Mouse (Mus musculus) left cerebral cortex, adult 2 months (tissue): ENCODE data around the gene Olfr286. TPM values are rescaled to one million over a fixed set of nuclear protein-coding genes. Genes with fewer than 3 reads are reported as not detected.

Experiments used
- DNase-seq, 2 experiments: peaks; one replicate each; pipeline ENCODE4 v3.0.0; 2021 to 2022; ENCODE audit warnings: low spot score in 2 of 2, mixed read lengths in 1 of 2; ENCODE audit errors: extremely low spot score in 1 of 2
- H3K27ac ChIP-seq: fragments of 200-600 bp; 2 replicates; pipeline ENCODE4 v1.8.1; 2022
- H3K4me3 ChIP-seq: fragments of 200-600 bp; 2 replicates; pipeline ENCODE4 v1.8.1; 2022
- CTCF ChIP-seq: fragments of 200-600 bp; IDR thresholded peaks from 2 replicates; pipeline ENCODE4 v1.8.1; 2022; ENCODE audit warnings: antibody characterized with exemption, mild to moderate bottlenecking, moderate library complexity
- intact Hi-C: fragments of 180-260 bp; cut with DNase I; formaldehyde crosslinking; loops from one replicate; pipeline ENCODE4 v1.15.1; 2025
- long read RNA-seq, 2 experiments: library from polyadenylated mRNA; stranded (forward); transcript quantifications; one replicate each; pipeline ENCODE4 v2.0.0; 2021; ENCODE audit warnings: borderline mapping rate in 2 of 2
- total RNA-seq, 2 experiments: library from RNA; stranded (reverse); gene quantifications; 2 replicates each; pipeline ENCODE4 v1.2.3; 2021

Gene Olfr286
- not detected for total RNA-seq
- long read RNA-seq, experiment 1, result 0 reads
- long read RNA-seq, experiment 2, result 0 reads

DNA sequence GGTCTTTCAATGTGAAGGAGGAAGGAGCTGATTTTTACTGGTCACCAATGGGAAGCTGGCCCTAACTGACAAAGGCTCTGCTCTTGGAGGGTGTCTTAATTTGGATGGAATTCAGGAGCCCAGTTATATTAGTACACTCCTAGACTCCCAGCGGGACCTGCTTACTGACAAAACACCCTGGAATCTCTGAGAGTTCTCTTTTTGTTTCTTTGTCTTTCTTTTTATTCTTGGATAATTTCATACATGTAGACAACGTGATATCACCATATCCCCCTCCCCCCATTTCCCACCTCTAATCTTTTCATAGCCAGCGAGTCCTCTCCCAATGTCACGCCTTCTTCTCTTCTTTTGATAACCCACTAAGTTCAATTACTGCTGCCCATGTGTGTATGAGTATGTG lies at the start of gene Olfr286:
TSS of gene Olfr286 (minus strand) at position 101 of the 400 bp plus-strand sequence.
- DNase-seq, result no peak
- intact Hi-C loops, result no loop called here
- Histone ChIP-seq H3K27ac (no peak within 1 kb of the TSS), H3K4me3 (no peak within 1 kb of the TSS)
- TF ChIP-seq CTCF, result no peak

DNA sequence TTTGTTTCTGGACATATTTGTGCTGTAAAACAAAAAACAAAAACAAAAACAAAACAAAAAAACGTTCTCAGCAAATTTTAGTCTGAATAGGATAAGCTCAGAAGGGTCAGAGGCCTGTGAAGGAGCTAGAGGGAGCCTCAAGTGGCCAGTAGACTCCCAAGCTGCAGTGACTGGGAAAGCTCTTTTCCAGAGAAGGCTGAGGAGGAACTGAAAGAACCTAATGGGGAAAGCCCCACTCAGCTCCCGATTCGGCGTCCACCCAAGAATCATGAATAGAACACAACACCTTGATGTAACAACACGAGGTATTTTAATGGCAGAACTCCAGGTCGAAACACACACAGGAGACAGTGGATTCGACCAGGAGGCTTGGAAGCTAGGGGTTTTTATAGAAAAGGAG lies 23.5 kb upstream of the Olfr286 start:
- TF ChIP-seq CTCF, result no peak
- H3K27ac ChIP-seq, result no peak overlapping the region
- no peak for DNase-seq
- intact Hi-C loops, result no loop called here
- H3K4me3 ChIP-seq, result no peak overlapping the region

DNA sequence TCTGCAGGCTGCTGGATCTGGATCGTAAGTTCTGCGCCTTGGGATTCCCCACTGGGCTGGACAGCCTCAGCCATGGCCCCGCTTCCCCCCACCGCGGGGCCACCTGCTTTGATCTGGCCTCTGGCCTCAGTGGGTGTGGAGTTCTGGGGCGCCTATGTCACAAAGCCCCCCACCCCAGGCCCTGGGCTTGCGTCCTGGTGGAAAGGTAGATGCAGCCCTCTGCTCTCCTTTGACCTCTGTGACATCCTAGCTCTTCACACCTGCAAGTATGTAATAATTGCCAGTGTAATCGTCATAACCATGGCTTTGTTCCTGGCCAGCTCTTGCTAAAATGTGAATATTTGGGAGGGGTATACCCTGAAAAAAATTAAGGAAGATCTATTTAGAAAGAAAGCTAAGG lies 22.9 kb upstream of the Olfr286 start, which contains the start of gene H1fnt:
TSS of gene H1fnt (minus strand) at position 101 of the 400 bp plus-strand sequence.
- DNase-seq, result no peak
- H3K27ac ChIP-seq, result no peak within 1 kb of the TSS
- TF ChIP-seq CTCF, result no peak
- no peak within 1 kb of the TSS for H3K4me3 ChIP-seq
- intact Hi-C loops, result no loop called here

- H3K27ac ChIP-seq, result no peak overlapping the region
- H3K4me3 ChIP-seq, result no peak overlapping the region
- intact Hi-C loops, result no loop called here
- DNase-seq, result no peak
- no peak for TF ChIP-seq CTCF
These were observed 22.0 kb upstream of the Olfr286 start for GRCm38 (mm10) chr15:98256271-98256670.

GRCm38 (mm10) chr15:98235442-98235841 lies 1.2 kb upstream of the Olfr286 start:
- TF ChIP-seq CTCF, result no peak

DNA sequence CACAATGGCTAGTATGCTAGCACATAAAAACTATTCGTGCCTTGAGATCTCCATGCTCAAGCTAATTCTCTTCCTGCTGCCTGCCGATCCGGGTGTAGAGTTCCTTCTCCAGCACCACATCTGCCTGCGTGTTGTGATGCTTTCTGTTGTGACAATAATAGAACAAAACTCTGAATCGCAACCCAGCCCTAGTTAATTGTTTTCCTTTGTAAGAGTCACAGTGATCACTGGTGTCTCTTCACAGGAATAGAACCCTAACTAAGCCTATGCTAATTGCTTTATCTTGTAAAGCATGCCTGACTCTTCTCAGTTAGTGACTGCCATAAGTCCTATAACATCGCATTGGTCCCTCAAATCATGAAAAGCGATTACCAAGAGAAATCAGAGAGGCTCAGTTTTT lies 8.2 kb downstream of the Olfr286 start:
- Histone ChIP-seq H3K4me3 (no peak overlapping the region), H3K27ac (no peak overlapping the region)
- TF ChIP-seq CTCF, result no peak
- DNase-seq, result no peak
- intact Hi-C loops, result no loop called here

More at GRCm38 (mm10) chr15:98235442-98235841, 1.2 kb upstream of the Olfr286 start:
- Histone ChIP-seq H3K4me3 (no peak overlapping the region), H3K27ac (no peak overlapping the region)
- intact Hi-C loops, result no loop called here
- no peak for DNase-seq

- intact Hi-C loops, result no loop called here
- no peak for TF ChIP-seq CTCF
- Histone ChIP-seq H3K4me3 (no peak overlapping the region), H3K27ac (no peak overlapping the region)
- no peak for DNase-seq
These were observed 8.6 kb downstream of the Olfr286 start for GRCm38 (mm10) chr15:98225610-98226009.

GRCm38 (mm10) chr15:98222377-98222776 lies 11.9 kb downstream of the Olfr286 start:
- TF ChIP-seq CTCF, result no peak
- H3K4me3 ChIP-seq, result no peak overlapping the region
- H3K27ac ChIP-seq, result no peak overlapping the region
- DNase-seq, result no peak
- intact Hi-C loops, result no loop called here

- intact Hi-C loops, result no loop called here
- Histone ChIP-seq H3K27ac (no peak within 1 kb of the TSS), H3K4me3 (no peak within 1 kb of the TSS)
- DNase-seq, result no peak
- no peak for TF ChIP-seq CTCF
These were observed 13.4 kb downstream of the Olfr286 start, which contains the start of the genes Gm44579 and Olfr287 for GRCm38 (mm10) chr15:98220877-98221276. TSS of gene Gm44579 (minus strand) at chr15:98220977. TSS of gene Olfr287 (minus strand) at chr15:98221056.

GRCm38 (mm10) chr15:98214130-98214529 lies 20.1 kb downstream of the Olfr286 start:
- DNase-seq, result no peak
- no peak overlapping the region for H3K27ac ChIP-seq
- no peak for TF ChIP-seq CTCF
- no peak overlapping the region for H3K4me3 ChIP-seq
- intact Hi-C loops, result no loop called here

- TF ChIP-seq CTCF, result no peak
- H3K27ac ChIP-seq, result no peak overlapping the region
- intact Hi-C loops, result no loop called here
These were observed 20.8 kb downstream of the Olfr286 start for GRCm38 (mm10) chr15:98213336-98213870.

GRCm38 (mm10) chr15:98209676-98210075 lies 24.6 kb downstream of the Olfr286 start:
- Histone ChIP-seq H3K4me3 (no peak overlapping the region), H3K27ac (no peak overlapping the region)
- intact Hi-C loops, result no loop called here
- TF ChIP-seq CTCF, result no peak
- DNase-seq, result no peak

More at GRCm38 (mm10) chr15:98213336-98213870, 20.8 kb downstream of the Olfr286 start:
- no peak overlapping the region for H3K4me3 ChIP-seq
- DNase-seq, result no peak

- no peak for TF ChIP-seq CTCF
- DNase-seq, result no peak
- intact Hi-C loops, result no loop called here
- no peak within 1 kb of the TSS for H3K4me3 ChIP-seq
- H3K27ac ChIP-seq, result no peak within 1 kb of the TSS
These were observed 38.8 kb downstream of the Olfr286 start, which contains the start of gene Olfr288 for GRCm38 (mm10) chr15:98195442-98195841. TSS of gene Olfr288 (minus strand) at chr15:98195542.
